Mouse (Mus musculus) thymus, postnatal 36 days (tissue): ENCODE measurements around the gene Rubcn.
"Not testable (repeated sequence)": the region's sequence is repeated elsewhere in the genome, so short reads cannot be mapped to it uniquely, and the experiment has no call there.

Experiments
- DNase-seq, 2 experiments: peaks; one replicate each; pipeline ENCODE4 v3.0.0; 2022; ENCODE audit warnings: mixed read lengths in 2 of 2

The Rubcn gene

GRCm38 (mm10) chr16:32877343-32878156 lies at the start of gene Rubcn, which contains the start of gene Fyttd1:
Gene Rubcn, minus strand, starts transcription at chr16:32877766.
Gene Fyttd1, plus strand, starts transcription at chr16:32877500.
- peak; percentile 95 to 96 for DNase-seq

GRCm38 (mm10) chr16:32927044-32927443 lies 49.5 kb upstream of the Rubcn start:
- DNase-seq, result no peak

- DNase-seq, result not testable (repeated sequence)
Observed at GRCm38 (mm10) chr16:32926629-32927028, 49.1 kb upstream of the Rubcn start.

GRCm38 (mm10) chr16:32915292-32916068 lies 37.9 kb upstream of the Rubcn start:
- DNase-seq, result no peak

GRCm38 (mm10) chr16:32913937-32914881 lies 36.6 kb upstream of the Rubcn start, which contains the start of gene Lrch3:
Gene Lrch3, plus strand, starts transcription at chr16:32914100.
- peak; percentile 93 to 94 for DNase-seq

GRCm38 (mm10) chr16:32913212-32913611 lies 35.6 kb upstream of the Rubcn start:
- no peak for DNase-seq

GRCm38 (mm10) chr16:32906727-32907126 lies 29.2 kb upstream of the Rubcn start:
- DNase-seq, result no peak

- DNase-seq, result no peak
Observed at GRCm38 (mm10) chr16:32906186-32906585, 28.6 kb upstream of the Rubcn start.

- no peak for DNase-seq
Observed at GRCm38 (mm10) chr16:32902051-32902428, 24.5 kb upstream of the Rubcn start.

GRCm38 (mm10) chr16:32901360-32902050 lies 23.9 kb upstream of the Rubcn start:
- DNase-seq, result no peak

GRCm38 (mm10) chr16:32896126-32896525 lies 18.6 kb upstream of the Rubcn start:
- DNase-seq, result no peak

GRCm38 (mm10) chr16:32889881-32890280 lies 12.3 kb upstream of the Rubcn start:
- DNase-seq, result no peak

- no peak for DNase-seq
Observed at GRCm38 (mm10) chr16:32887996-32888395, 10.4 kb upstream of the Rubcn start.

GRCm38 (mm10) chr16:32881538-32881937 lies 4.0 kb upstream of the Rubcn start:
- no peak for DNase-seq

- DNase-seq, result no peak
Observed at GRCm38 (mm10) chr16:32878972-32879926, 1.7 kb upstream of the Rubcn start.

- peak; percentile 9 to 27 for DNase-seq
Observed at GRCm38 (mm10) chr16:32878157-32878598, 612 bp upstream of the Rubcn start.

- no peak for DNase-seq
Observed at GRCm38 (mm10) chr16:32876831-32877230, 735 bp downstream of the Rubcn start.

- no peak for DNase-seq
Observed at GRCm38 (mm10) chr16:32875847-32876246, 1.7 kb downstream of the Rubcn start.

GRCm38 (mm10) chr16:32875281-32875680 lies 2.3 kb downstream of the Rubcn start:
- not testable (repeated sequence) for DNase-seq

GRCm38 (mm10) chr16:32873366-32873765 lies 4.2 kb downstream of the Rubcn start:
- no peak for DNase-seq

- no peak for DNase-seq
Observed at GRCm38 (mm10) chr16:32870231-32870630, 7.3 kb downstream of the Rubcn start.
